8 mouse cellular contexts compared by ENCODE assay signal in the genomic region with DNA sequence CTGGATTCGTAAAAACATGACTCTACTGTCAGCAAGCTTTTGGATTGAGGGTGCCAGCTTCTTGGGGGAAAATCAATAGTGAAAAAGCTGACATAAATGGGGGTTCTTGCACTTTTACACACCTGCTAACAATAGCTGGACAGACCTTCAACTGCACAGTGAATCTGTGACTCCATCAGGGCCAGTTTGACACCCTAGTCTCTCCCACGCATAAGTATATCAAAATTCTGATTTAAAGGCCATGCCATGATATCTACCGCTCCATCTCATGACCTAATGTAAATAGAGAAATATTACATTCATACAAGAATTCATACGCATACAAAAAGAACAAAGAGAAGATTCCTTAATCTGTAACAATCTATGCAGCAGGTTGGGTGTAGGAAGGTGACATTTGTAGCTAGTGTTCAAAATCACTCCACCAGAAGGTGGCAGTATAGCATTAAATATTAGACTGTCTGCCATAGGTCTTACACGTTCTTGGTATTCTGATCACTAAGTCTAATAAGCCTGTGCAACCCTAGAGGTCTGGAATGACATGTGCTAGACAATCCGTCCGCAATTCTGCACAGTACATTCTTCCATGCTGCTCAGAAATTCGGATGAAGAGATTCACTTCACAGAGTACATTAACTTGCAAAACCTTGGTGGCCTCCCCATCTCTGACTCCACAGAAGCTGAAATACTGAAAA. TPM values are rescaled to one million over a fixed set of nuclear protein-coding genes. Genes with fewer than 3 reads are reported as not detected.
A peak's percentile ranks its signal among the peaks of the same experiment; 100 is the strongest.
DNase-seq lines count a peak whose midpoint lies in the region; ATAC-seq lines count a peak whose summit lies in the region.

No protein-coding gene starts in this region.

- no peak overlapping the region for H3K9ac ChIP-seq in midbrain, embryonic 11.5 days (ENCODE audit: low read length)
- H3K9ac ChIP-seq in forebrain, embryonic 13.5 days = no peak overlapping the region
- no peak overlapping the region for H3K9ac ChIP-seq in midbrain, embryonic 15.5 days

- no peak overlapping the region for H3K27ac ChIP-seq in midbrain, embryonic 11.5 days (ENCODE audit: low read depth, low read length)
- H3K27ac ChIP-seq in midbrain, embryonic 10.5 days (replicated peaks) = no peak overlapping the region
- no peak overlapping the region for H3K27ac ChIP-seq in forebrain, embryonic 13.5 days
- H3K27ac ChIP-seq in midbrain, embryonic 15.5 days = no peak overlapping the region

- WGBS in midbrain, embryonic 11.5 days = 32% methylated on average over 8 of the region's 8 CpGs
- WGBS in midbrain, embryonic 10.5 days = 34% methylated on average over 8 of the region's 8 CpGs
- WGBS in forebrain, embryonic 13.5 days = 29% methylated on average over 8 of the region's 8 CpGs
- 30% methylated on average over 8 of the region's 8 CpGs for WGBS in midbrain, embryonic 15.5 days

- no peaks in the 10 kb centered on the region for H3K36me3 ChIP-seq in midbrain, embryonic 11.5 days (ENCODE audit: control insufficient read depth, insufficient read depth, low read length)
- no peaks in the 10 kb centered on the region for H3K36me3 ChIP-seq in midbrain, embryonic 10.5 days
- H3K36me3 ChIP-seq in forebrain, embryonic 13.5 days (ENCODE audit: poor library complexity, severe bottlenecking) = no peaks in the 10 kb centered on the region
- H3K36me3 ChIP-seq in midbrain, embryonic 15.5 days (replicated peaks) = no peaks in the 10 kb centered on the region

- ATAC-seq in midbrain, embryonic 11.5 days (ENCODE audit: low FRiP score) = peak; percentile 86
- ATAC-seq in forebrain, embryonic 13.5 days = peak; percentile 94
- ATAC-seq in midbrain, embryonic 15.5 days (replicated peaks) = peak; percentile 95

- H3K27me3 ChIP-seq in midbrain, embryonic 11.5 days (ENCODE audit: control insufficient read depth, insufficient read depth, low read length) = no peaks in the 10 kb centered on the region
- peaks cover 40% of the 10 kb centered on the region for H3K27me3 ChIP-seq in midbrain, embryonic 10.5 days (ENCODE audit: low read depth, poor library complexity, severe bottlenecking)
- peaks cover 19% of the 10 kb centered on the region for H3K27me3 ChIP-seq in forebrain, embryonic 13.5 days
- H3K27me3 ChIP-seq in midbrain, embryonic 15.5 days (replicated peaks) = peaks cover 13% of the 10 kb centered on the region

- no peak overlapping the region for H3K4me3 ChIP-seq in midbrain, embryonic 11.5 days (ENCODE audit: low read depth, low read length)
- no peak overlapping the region for H3K4me3 ChIP-seq in midbrain, embryonic 10.5 days
- H3K4me3 ChIP-seq in forebrain, embryonic 13.5 days = no peak overlapping the region
- H3K4me3 ChIP-seq in midbrain, embryonic 15.5 days = no peak overlapping the region

- peak; percentile 96 for DNase-seq in midbrain, embryonic 11.5 days (ENCODE audit: low spot score, missing footprints)
- no peak for DNase-seq in midbrain, embryonic 10.5 days (ENCODE audit: low spot score)
- DNase-seq in adipocyte (ENCODE audit: low spot score) = peak; percentile 86
- DNase-seq in hindlimb bud, embryonic 11.5 days (ENCODE audit: extremely low spot score, low read depth, low spot score) = peak; percentile 47
- peak; percentile 25 to 72 for DNase-seq in left cerebral cortex, adult 9 months (ENCODE audit: low spot score in 2 of 2)
- DNase-seq in testis, postnatal 10 days (ENCODE audit: low spot score) = no peak

- peaks cover 6% of the 10 kb centered on the region; the same call in 1 of the 2 replicates for H3K4me1 ChIP-seq in midbrain, embryonic 11.5 days (ENCODE audit: control insufficient read depth, insufficient read depth, low read length)
- peaks cover 13% of the 10 kb centered on the region for H3K4me1 ChIP-seq in midbrain, embryonic 10.5 days
- peaks cover 6% of the 10 kb centered on the region; the same call in 1 of the 2 replicates for H3K4me1 ChIP-seq in forebrain, embryonic 13.5 days
- peaks cover 12% of the 10 kb centered on the region for H3K4me1 ChIP-seq in midbrain, embryonic 15.5 days

- no peaks in the 10 kb centered on the region for H3K9me3 ChIP-seq in midbrain, embryonic 11.5 days (ENCODE audit: control insufficient read depth, low read length)
- no peaks in the 10 kb centered on the region for H3K9me3 ChIP-seq in midbrain, embryonic 10.5 days (replicated peaks)
- no peaks in the 10 kb centered on the region for H3K9me3 ChIP-seq in forebrain, embryonic 13.5 days (replicated peaks)
- no peaks in the 10 kb centered on the region for H3K9me3 ChIP-seq in midbrain, embryonic 15.5 days

- H3K4me2 ChIP-seq in midbrain, embryonic 11.5 days = no peak overlapping the region
- no peak overlapping the region for H3K4me2 ChIP-seq in forebrain, embryonic 13.5 days
- no peak overlapping the region for H3K4me2 ChIP-seq in midbrain, embryonic 15.5 days

RNA-seq across cellular contexts. Expression of a gene that starts 8.6 kb away (rescaled TPM):
- polyA plus RNA-seq in midbrain, embryonic 11.5 days (2014; fragmentation: Nextera tagmentation; extraction: Ambion mirVana) = not detected in 2 replicates
- 0.06 TPM in 1 of 2 replicates, not detected in the other for polyA plus RNA-seq in midbrain, embryonic 10.5 days (2016; fragmentation: Nextera tagmentation; extraction: Ambion mirVana)
- polyA plus RNA-seq in forebrain, embryonic 13.5 days (2015; fragmentation: Nextera tagmentation; extraction: Ambion mirVana) = 3.2 TPM in 1 of 2 replicates, not detected in the other
- 0.09 and 3.4 TPM in 2 replicates for polyA plus RNA-seq in midbrain, embryonic 15.5 days (2015; fragmentation: Nextera tagmentation; extraction: Ambion mirVana)

RNA-seq across cellular contexts. Expression of a gene that starts 27.0 kb away (rescaled TPM):
- not detected in 2 replicates for polyA plus RNA-seq in midbrain, embryonic 11.5 days (2014; fragmentation: Nextera tagmentation; extraction: Ambion mirVana)
- not detected in 2 replicates for polyA plus RNA-seq in midbrain, embryonic 10.5 days (2016; fragmentation: Nextera tagmentation; extraction: Ambion mirVana)
- polyA plus RNA-seq in forebrain, embryonic 13.5 days (2015; fragmentation: Nextera tagmentation; extraction: Ambion mirVana) = 1.00 TPM in 1 of 2 replicates, not detected in the other
- polyA plus RNA-seq in midbrain, embryonic 15.5 days (2015; fragmentation: Nextera tagmentation; extraction: Ambion mirVana) = 1.3 TPM in 1 of 2 replicates, not detected in the other

RNA-seq across cellular contexts. Expression of a gene that starts 50.7 kb away (rescaled TPM):
- not detected in 2 replicates for polyA plus RNA-seq in midbrain, embryonic 11.5 days (2014; fragmentation: Nextera tagmentation; extraction: Ambion mirVana)
- not detected in 2 replicates for polyA plus RNA-seq in midbrain, embryonic 10.5 days (2016; fragmentation: Nextera tagmentation; extraction: Ambion mirVana)
- polyA plus RNA-seq in forebrain, embryonic 13.5 days (2015; fragmentation: Nextera tagmentation; extraction: Ambion mirVana) = 0.37 TPM in 1 of 2 replicates, not detected in the other
- 0.51 TPM in 1 of 2 replicates, not detected in the other for polyA plus RNA-seq in midbrain, embryonic 15.5 days (2015; fragmentation: Nextera tagmentation; extraction: Ambion mirVana)

RNA-seq across cellular contexts. Expression of a gene that starts 56.4 kb away (rescaled TPM):
- 142 and 144 TPM in 2 replicates for polyA plus RNA-seq in midbrain, embryonic 11.5 days (2014; fragmentation: Nextera tagmentation; extraction: Ambion mirVana)
- 144 and 150 TPM in 2 replicates for polyA plus RNA-seq in midbrain, embryonic 10.5 days (2016; fragmentation: Nextera tagmentation; extraction: Ambion mirVana)
- polyA plus RNA-seq in forebrain, embryonic 13.5 days (2015; fragmentation: Nextera tagmentation; extraction: Ambion mirVana) = 121 and 123 TPM in 2 replicates
- 104 and 108 TPM in 2 replicates for polyA plus RNA-seq in midbrain, embryonic 15.5 days (2015; fragmentation: Nextera tagmentation; extraction: Ambion mirVana)

Comparison
In these comparisons a context has a peak if more than half of its experiments do, and no peak if none do; other contexts are left out.
1. DNase-seq: peak in midbrain, embryonic 11.5 days (single experiment), adipocyte (single experiment), hindlimb bud, embryonic 11.5 days (single experiment) and left cerebral cortex, adult 9 months (2 of 2); none in midbrain, embryonic 10.5 days (single experiment) and testis, postnatal 10 days (single experiment).
2. Peak in every context shown above with its lines, with median percentiles within 50 percentile points of each other: ATAC-seq.